Mouse (Mus musculus): Measurements from ENCODE around the gene Ehbp1l1.

Ehbp1l1 gene

GRCm38 (mm10) chr19:5731264-5731978, 5.3 kb upstream of the Ehbp1l1 start:
- peak; percentile 93 for DNase-seq

- no peak for DNase-seq
Measured at GRCm38 (mm10) chr19:5730314-5731186, 4.4 kb upstream of the Ehbp1l1 start.

DNA sequence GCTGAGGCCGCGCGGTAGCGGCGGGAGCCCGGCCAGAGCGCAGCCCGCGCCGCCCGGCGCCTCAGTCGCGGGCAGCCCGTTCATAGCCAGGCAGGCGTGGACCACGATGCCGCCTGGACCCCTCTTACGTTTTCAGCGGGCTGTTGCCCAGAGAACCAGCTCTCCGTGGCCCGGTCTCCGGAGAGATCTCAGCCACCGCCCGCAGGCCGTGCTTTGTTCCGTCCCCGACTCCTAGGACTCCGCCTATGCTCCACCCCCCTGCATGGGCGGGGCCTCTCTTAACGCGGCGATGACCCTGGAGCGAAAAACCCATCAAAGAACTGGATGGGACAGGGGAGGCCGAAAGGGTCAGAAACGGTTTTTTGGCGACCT, 3.3 kb upstream of the Ehbp1l1 start, which contains the start of gene Fam89b:
Fam89b (minus strand) TSS at position 210 of the 372 bp plus-strand sequence.
- peak; percentile 85 for DNase-seq

GRCm38 (mm10) chr19:5728631-5729443, 2.7 kb upstream of the Ehbp1l1 start:
- peak; percentile 64 for DNase-seq

- DNase-seq: peak; percentile 74
Measured at GRCm38 (mm10) chr19:5727701-5728100, 1.6 kb upstream of the Ehbp1l1 start.

DNA sequence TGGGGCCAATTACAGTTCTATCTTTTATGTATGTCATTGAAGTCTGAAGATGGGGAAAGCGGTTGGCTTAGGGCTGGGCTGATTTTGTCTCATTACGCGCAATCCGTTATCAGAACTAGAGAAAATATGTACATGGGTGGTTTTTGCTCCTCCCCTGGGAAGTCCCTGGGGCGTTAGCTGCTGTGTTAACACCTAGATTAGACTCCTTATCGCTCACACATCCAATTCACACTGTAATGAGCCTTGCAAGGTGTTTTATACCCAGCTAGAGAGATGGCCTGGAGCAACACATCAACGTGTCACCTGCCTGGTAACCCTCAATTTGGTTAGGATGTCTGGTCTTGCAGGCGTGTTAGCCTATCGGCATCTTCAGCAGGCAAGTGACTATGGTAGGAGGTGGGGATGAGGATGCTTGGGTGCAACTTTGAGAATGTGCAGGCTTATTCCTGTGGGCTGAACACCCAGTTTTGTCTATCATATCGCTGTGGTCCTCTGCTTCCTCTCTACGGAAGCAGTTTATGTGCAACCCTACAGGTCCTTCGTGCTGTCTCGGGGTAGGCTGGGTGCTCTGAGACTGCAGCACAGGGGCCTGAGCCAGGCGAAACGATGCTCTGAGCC, 953 bp upstream of the Ehbp1l1 start:
- no peak for DNase-seq

DNA sequence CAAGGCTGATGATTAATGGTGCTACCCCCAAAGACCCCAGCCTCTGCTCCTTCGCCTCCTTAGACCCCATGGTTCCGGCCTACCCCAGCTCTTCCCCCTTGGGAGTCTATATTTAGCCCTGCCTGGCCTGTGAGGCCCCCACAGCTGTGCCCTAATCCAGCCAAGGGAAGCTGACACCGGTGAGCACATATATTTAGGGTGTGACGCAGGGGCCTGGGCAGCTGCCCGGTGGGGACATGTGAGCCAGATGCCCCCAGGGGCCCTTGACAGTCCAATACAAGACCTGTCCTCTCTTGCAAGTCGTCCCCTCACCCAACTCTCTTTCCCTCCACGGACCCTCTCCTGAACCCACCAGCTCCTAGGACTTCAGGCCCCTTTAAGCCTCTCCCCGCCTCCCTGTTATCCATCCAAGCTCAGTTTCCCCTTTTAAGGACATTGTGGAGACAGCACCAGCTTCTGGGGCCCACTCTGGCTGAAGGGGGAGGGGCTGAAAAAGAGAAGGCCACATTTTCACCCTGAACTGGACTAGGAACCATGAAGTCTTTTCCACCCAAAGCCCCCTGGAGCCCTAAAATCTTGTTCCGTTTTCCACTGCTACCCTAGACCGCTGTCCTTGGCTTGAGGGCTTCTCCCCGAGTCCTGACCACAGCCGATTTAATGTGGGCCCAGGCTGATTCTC, 949 bp downstream of the Ehbp1l1 start:
- no peak for DNase-seq

DNA sequence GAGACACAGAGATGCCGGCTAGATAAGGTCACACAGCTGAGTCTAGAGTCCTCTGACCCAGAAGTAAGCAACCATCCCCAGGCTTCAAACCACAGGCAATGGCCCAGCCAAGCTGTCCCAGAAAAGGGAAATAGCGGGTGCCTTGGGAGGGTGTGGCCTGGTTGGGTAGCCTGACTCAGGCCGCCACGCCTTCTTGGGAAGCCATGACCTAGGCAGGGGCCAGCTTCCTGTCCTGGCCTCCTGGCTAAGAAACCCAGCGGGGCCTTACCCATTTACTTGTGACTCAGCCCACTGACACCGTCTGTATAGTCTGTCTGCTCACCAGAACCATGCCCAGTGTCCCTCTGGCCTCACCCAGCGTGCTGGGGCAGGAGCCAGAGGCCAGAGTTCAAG, 1.6 kb downstream of the Ehbp1l1 start:
- peak; percentile 70 for DNase-seq

- DNase-seq: no peak
Measured at GRCm38 (mm10) chr19:5723934-5724548, 2.1 kb downstream of the Ehbp1l1 start.

GRCm38 (mm10) chr19:5722848-5723425, 3.2 kb downstream of the Ehbp1l1 start:
- no peak for DNase-seq

DNA sequence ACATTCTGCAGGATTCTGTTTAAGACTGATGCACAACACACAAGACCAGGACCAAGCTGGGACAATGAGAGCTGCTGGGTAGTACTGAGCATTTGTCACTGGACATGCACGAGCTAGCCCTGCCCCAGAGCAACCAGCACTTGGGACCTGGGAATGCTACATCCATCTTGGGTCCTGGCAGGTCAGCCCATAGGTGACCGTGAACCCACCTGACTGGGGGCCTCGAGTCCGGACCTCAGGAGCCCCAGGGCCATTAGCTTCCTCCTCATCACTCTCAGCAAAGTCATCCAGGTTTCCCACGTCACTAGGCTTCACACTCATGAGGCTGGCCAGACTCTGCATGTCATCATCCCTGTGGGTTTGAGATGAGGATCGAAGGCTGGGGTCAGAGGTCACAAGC, 4.9 kb downstream of the Ehbp1l1 start:
- DNase-seq: no peak

GRCm38 (mm10) chr19:5716955-5717354, 9.2 kb downstream of the Ehbp1l1 start:
- DNase-seq: no peak

GRCm38 (mm10) chr19:5715793-5716688, 10.1 kb downstream of the Ehbp1l1 start:
- no peak for DNase-seq

GRCm38 (mm10) chr19:5713730-5714129, 12.4 kb downstream of the Ehbp1l1 start:
- no peak for DNase-seq

DNA sequence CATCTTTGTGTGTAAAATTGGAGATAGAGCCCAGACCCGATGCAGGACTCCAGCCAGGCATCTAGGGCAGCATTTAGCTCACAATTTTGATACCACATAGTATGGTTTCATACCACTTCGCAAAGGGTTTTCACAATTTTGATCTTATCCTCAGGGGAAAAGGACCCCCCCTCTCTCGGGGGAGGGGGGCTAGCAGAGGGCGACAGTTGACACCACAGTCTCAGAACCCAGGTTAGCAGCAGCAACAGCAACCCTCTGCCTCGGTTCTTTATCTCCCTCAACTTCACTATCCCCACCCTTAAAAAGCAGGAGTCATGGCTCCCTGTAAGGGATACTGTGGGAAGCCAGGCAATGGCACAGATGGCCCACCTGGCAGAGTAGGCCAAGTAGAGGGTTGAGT, 12.9 kb downstream of the Ehbp1l1 start:
- DNase-seq: no peak

DNA sequence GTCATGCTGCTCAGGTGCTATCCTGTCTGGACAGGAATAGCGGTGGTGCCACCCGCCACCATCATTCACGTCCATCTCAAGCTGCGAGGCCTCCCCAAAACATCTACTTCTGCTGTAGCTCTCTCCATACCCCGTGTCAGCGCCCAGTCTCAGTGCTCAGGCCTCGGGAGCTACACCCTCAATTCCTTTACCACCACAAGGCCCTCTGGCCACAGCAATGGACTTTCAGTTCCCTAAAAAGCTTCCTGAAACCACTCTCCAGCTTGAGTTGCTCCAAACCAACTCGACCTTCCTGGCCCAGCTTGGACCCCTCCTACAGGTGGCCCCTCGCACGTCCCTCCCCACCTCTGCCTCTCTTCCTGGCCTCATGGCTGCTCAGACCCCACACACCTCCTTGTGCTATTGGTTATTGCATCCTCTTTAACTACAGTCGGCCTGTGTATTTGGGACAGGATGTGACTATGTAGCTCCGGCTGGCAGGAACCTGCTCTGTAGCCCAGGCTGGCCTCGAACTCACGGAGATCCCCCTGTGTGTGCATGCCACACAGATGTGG, 14.1 kb downstream of the Ehbp1l1 start:
- DNase-seq: no peak

- DNase-seq: peak; percentile 70
Measured at GRCm38 (mm10) chr19:5711218-5711617, 14.9 kb downstream of the Ehbp1l1 start.

- no peak for DNase-seq
Measured at GRCm38 (mm10) chr19:5710581-5710980, 15.5 kb downstream of the Ehbp1l1 start.

- DNase-seq: no peak
Measured at GRCm38 (mm10) chr19:5710068-5710467, 16.0 kb downstream of the Ehbp1l1 start.

Data from layer of hippocampus, adult 9-11 months (tissue).